Mouse (Mus musculus): ENCODE results near the gene Gm9747. TPM values are rescaled to one million over a fixed set of nuclear protein-coding genes. Genes with fewer than 3 reads are reported as not detected.

Gm9747 gene
- polyA plus RNA-seq, 1 experiment from 2014 or later, result 12.1 TPM

- Histone ChIP-seq H3K9me3 (ENCODE audit: control insufficient read depth, low read length) (no peaks in the 10 kb centered on the region), H3K4me2 (no peak overlapping the region), H3K4me1 (replicated peaks; ENCODE audit: control insufficient read depth, insufficient read depth, low read length) (no peaks in the 10 kb centered on the region), H3K4me3 (ENCODE audit: low read depth, low read length) (no peak overlapping the region), H3K27ac (ENCODE audit: low read depth, low read length) (no peak overlapping the region), H3K9ac (ENCODE audit: low read depth, low read length) (no peak overlapping the region), H3K27me3 (replicated peaks; ENCODE audit: control insufficient read depth, insufficient read depth, low read length) (no peaks in the 10 kb centered on the region), H3K36me3 (ENCODE audit: control insufficient read depth, insufficient read depth, low read length) (no peaks in the 10 kb centered on the region)
- no peak for DNase-seq (ENCODE audit: low spot score)
- WGBS, result 70% methylated on average over 1 of the region's 1 CpGs
- no peak for ATAC-seq (replicated peaks; ENCODE audit: low FRiP score)
These were observed 29.4 kb downstream of the Gm9747 start for GRCm38 (mm10) chr1:82262331-82262730.

- 51% methylated on average over 4 of the region's 4 CpGs for WGBS
- ATAC-seq (replicated peaks; ENCODE audit: low FRiP score), result no peak
- H3K4me1 ChIP-seq (replicated peaks; ENCODE audit: control insufficient read depth, insufficient read depth, low read length), result no peaks in the 10 kb centered on the region
These were observed 34.6 kb downstream of the Gm9747 start for GRCm38 (mm10) chr1:82267547-82267946.

GRCm38 (mm10) chr1:82272231-82272630 is 39.3 kb downstream of the Gm9747 start:
- H3K9ac ChIP-seq (ENCODE audit: low read depth, low read length), result no peak overlapping the region
- H3K4me1 ChIP-seq (replicated peaks; ENCODE audit: control insufficient read depth, insufficient read depth, low read length), result no peaks in the 10 kb centered on the region
- ATAC-seq (replicated peaks; ENCODE audit: low FRiP score), result no peak

More at GRCm38 (mm10) chr1:82267547-82267946, 34.6 kb downstream of the Gm9747 start:
- H3K27me3 ChIP-seq (replicated peaks; ENCODE audit: control insufficient read depth, insufficient read depth, low read length), result no peaks in the 10 kb centered on the region
- no peak overlapping the region for H3K27ac ChIP-seq (ENCODE audit: low read depth, low read length)
- peaks cover 2% of the 10 kb centered on the region; the same call in 1 of the 2 replicates for H3K9me3 ChIP-seq (ENCODE audit: control insufficient read depth, low read length)
- no peak overlapping the region for H3K4me2 ChIP-seq
- no peaks in the 10 kb centered on the region for H3K36me3 ChIP-seq (ENCODE audit: control insufficient read depth, insufficient read depth, low read length)
- H3K9ac ChIP-seq (ENCODE audit: low read depth, low read length), result no peak overlapping the region
- H3K4me3 ChIP-seq (ENCODE audit: low read depth, low read length), result no peak overlapping the region
- no peak for DNase-seq (ENCODE audit: low spot score)

GRCm38 (mm10) chr1:82273529-82273928 is 40.6 kb downstream of the Gm9747 start:
- Histone ChIP-seq H3K36me3 (ENCODE audit: control insufficient read depth, insufficient read depth, low read length) (0 out of 2 replicates have a peak, but pooled peaks cover 2% of the 10 kb centered on the region), H3K4me2 (no peak overlapping the region), H3K27me3 (replicated peaks; ENCODE audit: control insufficient read depth, insufficient read depth, low read length) (no peaks in the 10 kb centered on the region), H3K27ac (ENCODE audit: low read depth, low read length) (no peak overlapping the region), H3K9me3 (ENCODE audit: control insufficient read depth, low read length) (peaks cover 2% of the 10 kb centered on the region; the same call in 1 of the 2 replicates), H3K4me3 (ENCODE audit: low read depth, low read length) (no peak overlapping the region), H3K4me1 (replicated peaks; ENCODE audit: control insufficient read depth, insufficient read depth, low read length) (no peaks in the 10 kb centered on the region), H3K9ac (ENCODE audit: low read depth, low read length) (no peak overlapping the region)
- DNase-seq (ENCODE audit: low spot score), result no peak
- WGBS, result 66% methylated on average over 6 of the region's 6 CpGs
- no peak for ATAC-seq (replicated peaks; ENCODE audit: low FRiP score)

More at GRCm38 (mm10) chr1:82272231-82272630, 39.3 kb downstream of the Gm9747 start:
- no peak overlapping the region for H3K4me2 ChIP-seq
- no peaks in the 10 kb centered on the region for H3K27me3 ChIP-seq (replicated peaks; ENCODE audit: control insufficient read depth, insufficient read depth, low read length)
- DNase-seq (ENCODE audit: low spot score), result no peak
- WGBS, result 83% methylated on average over 5 of the region's 5 CpGs
- H3K36me3 ChIP-seq (ENCODE audit: control insufficient read depth, insufficient read depth, low read length), result 0 out of 2 replicates have a peak, but pooled peaks cover 2% of the 10 kb centered on the region
- peaks cover 2% of the 10 kb centered on the region; the same call in 1 of the 2 replicates for H3K9me3 ChIP-seq (ENCODE audit: control insufficient read depth, low read length)
- H3K27ac ChIP-seq (ENCODE audit: low read depth, low read length), result no peak overlapping the region
- H3K4me3 ChIP-seq (ENCODE audit: low read depth, low read length), result no peak overlapping the region

- Histone ChIP-seq H3K4me2 (no peak overlapping the region), H3K36me3 (ENCODE audit: control insufficient read depth, insufficient read depth, low read length) (0 out of 2 replicates have a peak, but pooled peaks cover 2% of the 10 kb centered on the region), H3K9me3 (ENCODE audit: control insufficient read depth, low read length) (peaks cover 2% of the 10 kb centered on the region; the same call in 1 of the 2 replicates), H3K27ac (ENCODE audit: low read depth, low read length) (no peak overlapping the region), H3K9ac (ENCODE audit: low read depth, low read length) (no peak overlapping the region), H3K27me3 (replicated peaks; ENCODE audit: control insufficient read depth, insufficient read depth, low read length) (no peaks in the 10 kb centered on the region), H3K4me1 (replicated peaks; ENCODE audit: control insufficient read depth, insufficient read depth, low read length) (no peaks in the 10 kb centered on the region), H3K4me3 (ENCODE audit: low read depth, low read length) (no peak overlapping the region)
- DNase-seq (ENCODE audit: low spot score) (no peak), ATAC-seq (replicated peaks; ENCODE audit: low FRiP score) (no peak)
- 32% methylated on average over 1 of the region's 1 CpGs for WGBS
These were observed 41.4 kb downstream of the Gm9747 start for GRCm38 (mm10) chr1:82274361-82274760.

- no peak for ATAC-seq (replicated peaks; ENCODE audit: low FRiP score)
- H3K9me3 ChIP-seq (ENCODE audit: control insufficient read depth, low read length), result no peaks in the 10 kb centered on the region
- H3K27me3 ChIP-seq (replicated peaks; ENCODE audit: control insufficient read depth, insufficient read depth, low read length), result no peaks in the 10 kb centered on the region
- H3K4me3 ChIP-seq (ENCODE audit: low read depth, low read length), result no peak overlapping the region
- H3K9ac ChIP-seq (ENCODE audit: low read depth, low read length), result no peak overlapping the region
- DNase-seq (ENCODE audit: low spot score), result no peak
- H3K36me3 ChIP-seq (ENCODE audit: control insufficient read depth, insufficient read depth, low read length), result 0 out of 2 replicates have a peak, but pooled peaks cover 2% of the 10 kb centered on the region
- 86% methylated on average over 1 of the region's 1 CpGs for WGBS
- H3K4me1 ChIP-seq (replicated peaks; ENCODE audit: control insufficient read depth, insufficient read depth, low read length), result peaks cover 5% of the 10 kb centered on the region; the same call in 1 of the 2 replicates
- H3K4me2 ChIP-seq, result no peak overlapping the region
- H3K27ac ChIP-seq (ENCODE audit: low read depth, low read length), result no peak overlapping the region
These were observed 46.9 kb downstream of the Gm9747 start for GRCm38 (mm10) chr1:82279768-82280167.

- peaks cover 5% of the 10 kb centered on the region; the same call in 1 of the 2 replicates for H3K27me3 ChIP-seq (replicated peaks; ENCODE audit: control insufficient read depth, insufficient read depth, low read length)
- no peak for ATAC-seq (replicated peaks; ENCODE audit: low FRiP score)
- WGBS, result 69% methylated on average over 6 of the region's 6 CpGs
- H3K9ac ChIP-seq (ENCODE audit: low read depth, low read length), result no peak overlapping the region
- H3K4me3 ChIP-seq (ENCODE audit: low read depth, low read length), result no peak overlapping the region
- H3K9me3 ChIP-seq (ENCODE audit: control insufficient read depth, low read length), result no peaks in the 10 kb centered on the region
- no peak for DNase-seq (ENCODE audit: low spot score)
- H3K4me1 ChIP-seq (replicated peaks; ENCODE audit: control insufficient read depth, insufficient read depth, low read length), result peaks cover 5% of the 10 kb centered on the region; the same call in 1 of the 2 replicates
- no peak overlapping the region for H3K4me2 ChIP-seq
- no peak overlapping the region for H3K27ac ChIP-seq (ENCODE audit: low read depth, low read length)
- H3K36me3 ChIP-seq (ENCODE audit: control insufficient read depth, insufficient read depth, low read length), result no peaks in the 10 kb centered on the region
These were observed 48.9 kb downstream of the Gm9747 start for GRCm38 (mm10) chr1:82281823-82282222.

GRCm38 (mm10) chr1:82282992-82283611 is 50.2 kb downstream of the Gm9747 start:
- ATAC-seq (replicated peaks; ENCODE audit: low FRiP score) (peak; percentile 99), DNase-seq (ENCODE audit: low spot score) (peak; percentile 85)
- Histone ChIP-seq H3K4me2 (peak overlapping the region; percentile 76), H3K4me1 (replicated peaks; ENCODE audit: control insufficient read depth, insufficient read depth, low read length) (peaks cover 5% of the 10 kb centered on the region; the same call in 1 of the 2 replicates), H3K27me3 (replicated peaks; ENCODE audit: control insufficient read depth, insufficient read depth, low read length) (peaks cover 17% of the 10 kb centered on the region), H3K9me3 (ENCODE audit: control insufficient read depth, low read length) (no peaks in the 10 kb centered on the region), H3K36me3 (ENCODE audit: control insufficient read depth, insufficient read depth, low read length) (peaks cover 4% of the 10 kb centered on the region), H3K4me3 (ENCODE audit: low read depth, low read length) (peak overlapping the region; percentile 51), H3K9ac (ENCODE audit: low read depth, low read length) (peak overlapping the region; percentile 69), H3K27ac (ENCODE audit: low read depth, low read length) (peak overlapping the region; percentile 67)
- 2% methylated on average over 35 of the region's 35 CpGs for WGBS

- Histone ChIP-seq H3K36me3 (ENCODE audit: control insufficient read depth, insufficient read depth, low read length) (peaks cover 8% of the 10 kb centered on the region), H3K9ac (ENCODE audit: low read depth, low read length) (peak overlapping the region; percentile 69), H3K4me2 (peak overlapping the region; percentile 76), H3K27ac (ENCODE audit: low read depth, low read length) (peak overlapping the region; percentile 67), H3K9me3 (ENCODE audit: control insufficient read depth, low read length) (no peaks in the 10 kb centered on the region), H3K27me3 (replicated peaks; ENCODE audit: control insufficient read depth, insufficient read depth, low read length) (peaks cover 24% of the 10 kb centered on the region), H3K4me1 (replicated peaks; ENCODE audit: control insufficient read depth, insufficient read depth, low read length) (peaks cover 5% of the 10 kb centered on the region; the same call in 1 of the 2 replicates), H3K4me3 (ENCODE audit: low read depth, low read length) (peak overlapping the region; percentile 51)
- 27% methylated on average over 1 of the region's 1 CpGs for WGBS
- peak; percentile 40 for DNase-seq (ENCODE audit: low spot score)
- ATAC-seq (replicated peaks; ENCODE audit: low FRiP score), result no peak
These were observed 51.0 kb downstream of the Gm9747 start for GRCm38 (mm10) chr1:82283901-82284301.
